Mouse (Mus musculus): ENCODE data around the gene Vps16. TPM values are rescaled to one million over a fixed set of nuclear protein-coding genes. Genes with fewer than 3 reads are reported as not detected.

Vps16 gene
- polyA plus RNA-seq, 1 experiment: 55.2 TPM

Other genes with a start within 250 kb of the Vps16 start
- gene Snrpb, start 244.9 kb upstream of the Vps16 start, polyA plus RNA-seq (2012; rRNA removed): 186 and 221 TPM in 2 replicates
- not detected in 2 replicates for gene Tmc2, start 229.1 kb upstream of the Vps16 start, polyA plus RNA-seq (2012; rRNA removed)
- 57.1 and 75.1 TPM in 2 replicates for gene Nop56, start 149.9 kb upstream of the Vps16 start, polyA plus RNA-seq (2012; rRNA removed)
- 224 and 301 TPM in 2 replicates for gene Idh3b, start 139.8 kb upstream of the Vps16 start, polyA plus RNA-seq (2012; rRNA removed)
- 0.63 and 1.0 TPM in 2 replicates for gene Ebf4, start 129.2 kb upstream of the Vps16 start, polyA plus RNA-seq (2012; rRNA removed)
- gene Cpxm1, start 26.8 kb upstream of the Vps16 start, polyA plus RNA-seq (2012; rRNA removed): 3.4 and 4.2 TPM in 2 replicates
- not detected in 2 replicates for gene Gm28372, start 19.1 kb upstream of the Vps16 start, polyA plus RNA-seq (2012; rRNA removed)
- gene 1700020A23Rik, start 19.1 kb upstream of the Vps16 start, polyA plus RNA-seq (2012; rRNA removed): not detected in 2 replicates
- gene Tmem239, start 17.9 kb upstream of the Vps16 start, polyA plus RNA-seq (2012; rRNA removed): not detected in 2 replicates
- gene Pced1a, start 362 bp downstream of the Vps16 start, polyA plus RNA-seq (2012; rRNA removed): 11.0 and 12.5 TPM in 2 replicates
- 26.4 and 32.3 TPM in 2 replicates for gene Ptpra, start 25.9 kb downstream of the Vps16 start, polyA plus RNA-seq (2012; rRNA removed)
- 56.6 and 62.0 TPM in 2 replicates for gene Mrps26, start 139.4 kb downstream of the Vps16 start, polyA plus RNA-seq (2012; rRNA removed)
- not detected in 2 replicates for gene Oxt, start 151.8 kb downstream of the Vps16 start, polyA plus RNA-seq (2012; rRNA removed)
- not detected in 2 replicates for gene Avp, start 158.2 kb downstream of the Vps16 start, polyA plus RNA-seq (2012; rRNA removed)
- 2.6 and 2.9 TPM in 2 replicates for gene Fastkd5, start 205.7 kb downstream of the Vps16 start, polyA plus RNA-seq (2012; rRNA removed)
- gene Ubox5, start 205.7 kb downstream of the Vps16 start, polyA plus RNA-seq (2012; rRNA removed): 5.9 and 6.7 TPM in 2 replicates
- gene Lzts3, start 218.5 kb downstream of the Vps16 start, polyA plus RNA-seq (2012; rRNA removed): 61.7 and 64.3 TPM in 2 replicates
- gene Ddrgk1, start 240.3 kb downstream of the Vps16 start, polyA plus RNA-seq (2012; rRNA removed): 56.9 and 58.7 TPM in 2 replicates
- gene Itpa, start 243.3 kb downstream of the Vps16 start, polyA plus RNA-seq (2012; rRNA removed): 34.3 and 36.7 TPM in 2 replicates

Measured in large intestine, adult 2 months (tissue).